Comparison of ENCODE assay signal across 22 mouse cellular contexts in the genomic region with DNA sequence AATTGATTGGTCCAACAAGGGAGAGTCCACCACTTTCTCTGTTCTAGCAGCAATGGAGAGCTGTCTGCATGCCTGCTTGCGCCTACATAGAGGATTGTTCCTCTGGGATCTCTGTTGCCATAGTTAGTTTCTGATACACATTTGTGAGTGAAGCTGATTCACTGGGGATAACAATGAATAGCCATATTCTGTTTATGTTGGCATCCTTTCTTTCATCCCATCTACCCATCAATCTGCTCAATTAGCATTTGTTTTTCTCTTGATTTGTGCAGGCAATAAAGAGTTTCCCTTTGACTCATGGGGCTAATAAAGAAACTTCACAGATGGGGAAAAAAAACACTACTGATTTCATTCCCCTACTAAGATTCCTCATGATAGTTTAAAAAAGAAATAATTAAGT.
A peak's percentile ranks its signal among the peaks of the same experiment; 100 is the strongest.
DNase-seq lines count a peak whose midpoint lies in the region; ATAC-seq and TF ChIP-seq lines count a peak whose summit lies in the region.
"Had no signal": no experiment of that assay in that cellular context is flagged by ENCODE, and none has a peak within 500 bp of the region (broad histone marks: within the 10 kb centered on the region; RNA-seq: fewer than 3 reads in every experiment).

No protein-coding gene starts in this region.

- 46% methylated on average over 1 of the region's 1 CpGs for WGBS in kidney, postnatal 0 days
- 71% methylated on average over 1 of the region's 1 CpGs for WGBS in kidney, embryonic 15.5 days
- WGBS in intestine, embryonic 15.5 days, result 86% methylated on average over 1 of the region's 1 CpGs

- no peak overlapping the region for H3K4me3 ChIP-seq in kidney, postnatal 0 days (replicated peaks; ENCODE audit: low read depth, low read length)
- H3K4me3 ChIP-seq in kidney, embryonic 15.5 days (replicated peaks), result no peak overlapping the region
- H3K4me3 ChIP-seq in intestine, embryonic 15.5 days (replicated peaks), result no peak overlapping the region
- H3K4me3 ChIP-seq: embryonic facial prominence, embryonic 10.5 days; embryonic facial prominence, embryonic 12.5 days; forebrain, embryonic 15.5 days had no signal

- no peaks in the 10 kb centered on the region for H3K9me3 ChIP-seq in kidney, postnatal 0 days (replicated peaks; ENCODE audit: low read length)
- H3K9me3 ChIP-seq in kidney, embryonic 15.5 days (replicated peaks), result no peaks in the 10 kb centered on the region
- H3K9me3 ChIP-seq in intestine, embryonic 15.5 days, result no peaks in the 10 kb centered on the region
- H3K9me3 ChIP-seq: embryonic facial prominence, embryonic 10.5 days; embryonic facial prominence, embryonic 12.5 days; forebrain, embryonic 15.5 days had no signal

- H3K36me3 ChIP-seq in kidney, postnatal 0 days (ENCODE audit: insufficient read depth, low read length), result no peaks in the 10 kb centered on the region
- 0 out of 2 replicates have a peak, but pooled peaks cover 4% of the 10 kb centered on the region for H3K36me3 ChIP-seq in kidney, embryonic 15.5 days
- H3K36me3 ChIP-seq in intestine, embryonic 15.5 days, result no peaks in the 10 kb centered on the region
- H3K36me3 ChIP-seq: embryonic facial prominence, embryonic 10.5 days; embryonic facial prominence, embryonic 12.5 days; forebrain, embryonic 15.5 days had no signal

- peaks cover 3% of the 10 kb centered on the region; the same call in 1 of the 2 replicates for H3K4me1 ChIP-seq in kidney, postnatal 0 days (replicated peaks; ENCODE audit: insufficient read depth, low read length)
- peaks cover 8% of the 10 kb centered on the region for H3K4me1 ChIP-seq in kidney, embryonic 15.5 days
- H3K4me1 ChIP-seq in intestine, embryonic 15.5 days (replicated peaks), result no peaks in the 10 kb centered on the region

- no peak for TF ChIP-seq CTCF in kidney, postnatal 0 days (IDR thresholded peaks at IDR 0.05; ENCODE audit: low read depth)

- H3K9ac ChIP-seq in kidney, postnatal 0 days (ENCODE audit: low read depth, low read length), result no peak overlapping the region
- H3K9ac ChIP-seq in kidney, embryonic 15.5 days, result no peak overlapping the region
- H3K9ac ChIP-seq in intestine, embryonic 15.5 days, result no peak overlapping the region
- H3K9ac ChIP-seq: embryonic facial prominence, embryonic 12.5 days; forebrain, embryonic 15.5 days; forebrain, postnatal 0 days had no signal

- no peak for ATAC-seq in kidney, postnatal 0 days (replicated peaks; ENCODE audit: low FRiP score, low read depth)
- ATAC-seq in kidney, embryonic 15.5 days (replicated peaks; ENCODE audit: low FRiP score), result no peak
- no peak for ATAC-seq in intestine, embryonic 15.5 days
- ATAC-seq: activated CD4-positive, CD25-positive, alpha-beta regulatory T cell, adult 4 months; forebrain, embryonic 15.5 days; forebrain, postnatal 0 days; Patski had no signal

- no peak overlapping the region for H3K27ac ChIP-seq in kidney, postnatal 0 days
- no peak overlapping the region for H3K27ac ChIP-seq in kidney, embryonic 15.5 days
- no peak overlapping the region for H3K27ac ChIP-seq in intestine, embryonic 15.5 days
- H3K27ac ChIP-seq: embryonic facial prominence, embryonic 10.5 days; embryonic facial prominence, embryonic 12.5 days; forebrain, embryonic 15.5 days had no signal

- H3K4me2 ChIP-seq in kidney, postnatal 0 days (ENCODE audit: low read length), result no peak overlapping the region
- no peak overlapping the region for H3K4me2 ChIP-seq in kidney, embryonic 15.5 days
- no peak overlapping the region for H3K4me2 ChIP-seq in intestine, embryonic 15.5 days (replicated peaks)
- H3K4me2 ChIP-seq: embryonic facial prominence, embryonic 12.5 days; forebrain, embryonic 15.5 days had no signal

- no peaks in the 10 kb centered on the region for H3K27me3 ChIP-seq in kidney, postnatal 0 days (ENCODE audit: insufficient read depth, low read length)
- H3K27me3 ChIP-seq in kidney, embryonic 15.5 days, result no peaks in the 10 kb centered on the region
- no peaks in the 10 kb centered on the region for H3K27me3 ChIP-seq in intestine, embryonic 15.5 days (replicated peaks)
- H3K27me3 ChIP-seq: embryonic facial prominence, embryonic 12.5 days; forebrain, embryonic 15.5 days; Patski had no signal

- DNase-seq in kidney, postnatal 0 days (ENCODE audit: low spot score), result peak; percentile 12
- peak; percentile 18 for DNase-seq in layer of hippocampus, adult 9-10 months (ENCODE audit: low spot score)
- DNase-seq in layer of hippocampus, postnatal 36 days, result no peak
- DNase-seq in Muller cell, postnatal 12 days (ENCODE audit: inconsistent ontology term), result peak; percentile 32
- peak; percentile 33 for DNase-seq in brain, adult 2 months (ENCODE audit: low read depth, low spot score)
- DNase-seq in thymus, postnatal 10 days (ENCODE audit: low spot score in 2 of 2), result no peak
- DNase-seq: adrenal gland, adult 8-10 months; adrenal gland, postnatal 14 days; adrenal gland, postnatal 36 days; cerebellum, adult 11-12 months; cerebellum, adult 2 months; cerebellum, adult 9-10 months; cerebellum, postnatal 10 days; cerebellum, postnatal 25 days; forebrain, postnatal 0 days had no signal

Comparison
In these comparisons a context has a peak if more than half of its experiments do, and no peak if none do; other contexts are left out.
1. DNase-seq: peak in kidney, postnatal 0 days (single experiment), layer of hippocampus, adult 9-10 months (single experiment), Muller cell, postnatal 12 days (single experiment) and brain, adult 2 months (single experiment); none in layer of hippocampus, postnatal 36 days (0 of 2) and thymus, postnatal 10 days (0 of 2).